Mouse (Mus musculus) forebrain, embryonic 12.5 days (tissue): ENCODE measurements around the gene BC005624. TPM values are rescaled to one million over a fixed set of nuclear protein-coding genes. Genes with fewer than 3 reads are reported as not detected.

Source experiments
- ATAC-seq: fragments of 200-750 bp; cut with Nextera tagmentation; 2 replicates; pipeline ENCODE4 v1.8.0; 2017; ENCODE audit warnings: moderate TSS enrichment; ENCODE audit not compliant: low FRiP score
- H3K27ac ChIP-seq: fragments of 300-500 bp; sonication (generic); 2 replicates; pipeline ENCODE4 v1.5.1; 2016; ENCODE audit warnings: mild to moderate bottlenecking
- H3K27me3 ChIP-seq: fragments of 300-500 bp; sonication (generic); 2 replicates; pipeline ENCODE4 v1.6.1; 2016; ENCODE audit warnings: mild to moderate bottlenecking
- H3K36me3 ChIP-seq: fragments of 300-500 bp; sonication (generic); replicated peaks from 2 replicates; pipeline ENCODE4 v1.6.1; 2016; ENCODE audit warnings: mild to moderate bottlenecking
- H3K4me1 ChIP-seq: fragments of 300-500 bp; sonication (generic); 2 replicates; pipeline ENCODE4 v1.6.1; 2016
- H3K4me2 ChIP-seq: fragments of 300-500 bp; sonication (generic); 2 replicates; pipeline ENCODE4 v1.6.1; 2016; ENCODE audit warnings: mild to moderate bottlenecking, moderate library complexity
- H3K4me3 ChIP-seq: fragments of 300-500 bp; sonication (generic); replicated peaks from 2 replicates; pipeline ENCODE4 v1.5.1; 2016; ENCODE audit warnings: mild to moderate bottlenecking
- H3K9ac ChIP-seq: fragments of 300-500 bp; sonication (generic); 2 replicates; pipeline ENCODE4 v1.6.1; 2016; ENCODE audit warnings: mild to moderate bottlenecking
- H3K9me3 ChIP-seq: fragments of 300-500 bp; sonication (generic); 2 replicates; pipeline ENCODE4 v1.6.1; 2016
- WGBS: fragments of 180-500 bp; shearing (Covaris S2); methylation state at CpG from one replicate; pipeline ENCODE4 v1.1.7; 2016; 5-methylcytosine and 5-hydroxymethylcytosine counted together
- polyA plus RNA-seq: library from polyadenylated mRNA; unstranded; fragments of >200 nt; fragmentation: Nextera tagmentation; extraction: Ambion mirVana; gene quantifications from 2 replicates; pipeline ENCODE4 v1.2.1, GENCODE M21; 2016

The BC005624 gene
- polyA plus RNA-seq, 1 experiment from 2014 or later = 66.6 TPM

- no peak overlapping the region for H3K4me3 ChIP-seq
- H3K9ac ChIP-seq = no peak overlapping the region
- H3K9me3 ChIP-seq = no peaks in the 10 kb centered on the region
- no peak overlapping the region for H3K27ac ChIP-seq
- H3K36me3 ChIP-seq = no peaks in the 10 kb centered on the region
- no peak for ATAC-seq
- H3K4me2 ChIP-seq = no peak overlapping the region
- H3K4me1 ChIP-seq = no peaks in the 10 kb centered on the region
- WGBS = 69% methylated on average over 3 of the region's 3 CpGs
- no peaks in the 10 kb centered on the region for H3K27me3 ChIP-seq
These were observed 58.9 kb downstream of the BC005624 start for GRCm38 (mm10) chr2:30923099-30923498.

Other genes with a start within 250 kb of the BC005624 start
- 4.2 and 4.5 TPM in 2 replicates for gene 1700001O22Rik, start 178.5 kb downstream of the BC005624 start, polyA plus RNA-seq
- gene Ntmt1, start 174.4 kb downstream of the BC005624 start, polyA plus RNA-seq = 101 and 104 TPM in 2 replicates
- gene Asb6, start 151.9 kb downstream of the BC005624 start, polyA plus RNA-seq = 36.4 and 39.4 TPM in 2 replicates
- 16.0 and 19.8 TPM in 2 replicates for gene Prrx2, start 147.2 kb downstream of the BC005624 start, polyA plus RNA-seq
- 2.5 and 2.7 TPM in 2 replicates for gene Ptges, start 52.3 kb downstream of the BC005624 start, polyA plus RNA-seq
- gene Tor1b, start 29.2 kb downstream of the BC005624 start, polyA plus RNA-seq = 24.1 and 27.3 TPM in 2 replicates
- 85.4 and 86.1 TPM in 2 replicates for gene Tor1a, start 14.3 kb downstream of the BC005624 start, polyA plus RNA-seq
- 29.5 and 30.6 TPM in 2 replicates for gene Usp20, start 78 bp upstream of the BC005624 start, polyA plus RNA-seq
- gene Fnbp1, start 159.8 kb upstream of the BC005624 start, polyA plus RNA-seq = 16.3 and 18.9 TPM in 2 replicates
- 38.8 and 41.4 TPM in 2 replicates for gene Gpr107, start 170.1 kb upstream of the BC005624 start, polyA plus RNA-seq